Mouse (Mus musculus) spleen, adult 12 weeks (tissue): ENCODE data around the gene Bahcc1.
A peak's percentile ranks its signal among the peaks of the same experiment; 100 is the strongest.

ENCODE experiments used
- DNase-seq: peaks from one replicate; pipeline ENCODE4 v3.0.0; 2022; ENCODE audit warnings: low spot score

The Bahcc1 gene

DNA sequence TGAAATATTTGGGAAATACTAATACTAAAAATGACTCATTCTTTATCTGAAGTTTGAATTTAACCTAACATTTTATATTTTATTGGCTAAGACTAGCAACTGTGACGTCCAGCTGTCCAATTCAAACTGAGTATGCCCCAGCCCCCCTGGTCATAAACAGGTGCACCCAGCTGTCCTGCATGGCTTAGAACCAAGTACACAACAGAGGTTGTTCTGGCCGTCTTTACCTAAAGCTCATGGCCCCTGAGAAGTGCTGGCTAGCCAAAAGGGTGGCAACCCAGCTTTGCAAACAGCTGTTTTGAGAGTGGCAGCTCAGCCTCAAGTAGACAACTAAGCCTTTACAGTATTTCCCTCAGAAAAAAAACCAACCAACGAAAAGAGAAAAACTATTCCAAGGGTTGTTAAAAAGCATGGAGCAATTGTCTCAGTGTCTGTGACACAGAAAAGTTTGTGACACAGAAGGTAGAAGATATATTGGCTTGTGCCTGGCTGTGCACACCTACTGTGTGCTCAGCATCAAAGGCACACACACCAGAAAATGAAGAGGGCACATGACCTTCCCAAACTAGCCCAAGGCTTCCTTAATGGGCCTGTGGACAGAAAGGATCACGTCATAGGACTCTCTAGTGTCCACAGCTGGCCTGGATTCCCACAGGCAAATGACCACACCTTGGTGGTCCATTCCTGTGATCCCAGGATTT is 65.8 kb downstream of the Bahcc1 start:
- no peak for DNase-seq

DNA sequence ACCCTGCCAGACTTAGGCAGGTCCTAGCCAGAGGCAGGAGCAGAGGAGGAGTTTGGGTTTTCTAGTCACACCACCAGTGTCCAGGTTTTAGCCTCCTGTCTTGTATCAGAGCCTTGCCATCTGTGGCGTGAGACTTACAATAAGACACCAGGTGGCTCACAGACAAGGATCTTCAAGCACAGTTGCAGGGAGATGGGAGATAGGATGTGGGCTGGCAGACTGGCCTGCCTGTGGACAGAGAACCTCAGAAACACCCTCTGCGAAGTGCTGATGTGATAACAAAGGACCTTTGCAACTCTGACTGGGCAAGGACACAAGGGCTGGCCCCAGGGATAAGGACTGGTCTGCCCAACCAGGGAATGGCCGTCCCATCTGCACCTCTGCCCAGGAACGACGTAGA is 66.7 kb downstream of the Bahcc1 start:
- DNase-seq: no peak

DNA sequence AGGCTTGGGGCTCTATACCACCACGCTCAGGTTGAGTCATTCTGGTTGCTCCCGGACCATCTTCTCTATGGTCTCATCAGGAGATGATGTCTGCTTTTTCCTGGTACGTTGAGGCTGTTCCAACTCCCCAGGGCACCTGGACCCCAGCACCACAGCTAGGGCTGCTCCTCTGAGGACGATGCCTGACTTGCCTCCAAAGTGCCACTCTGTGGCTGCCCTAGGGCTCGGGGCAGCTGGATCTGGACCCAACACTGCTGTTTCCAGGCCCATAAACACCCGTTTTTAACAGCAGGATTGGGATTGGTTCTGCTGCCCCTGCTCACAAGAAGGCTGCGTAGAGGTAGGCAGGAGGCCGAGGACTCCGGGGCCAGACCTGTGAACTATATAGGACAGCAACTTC is 70.4 kb downstream of the Bahcc1 start:
- DNase-seq: no peak

DNA sequence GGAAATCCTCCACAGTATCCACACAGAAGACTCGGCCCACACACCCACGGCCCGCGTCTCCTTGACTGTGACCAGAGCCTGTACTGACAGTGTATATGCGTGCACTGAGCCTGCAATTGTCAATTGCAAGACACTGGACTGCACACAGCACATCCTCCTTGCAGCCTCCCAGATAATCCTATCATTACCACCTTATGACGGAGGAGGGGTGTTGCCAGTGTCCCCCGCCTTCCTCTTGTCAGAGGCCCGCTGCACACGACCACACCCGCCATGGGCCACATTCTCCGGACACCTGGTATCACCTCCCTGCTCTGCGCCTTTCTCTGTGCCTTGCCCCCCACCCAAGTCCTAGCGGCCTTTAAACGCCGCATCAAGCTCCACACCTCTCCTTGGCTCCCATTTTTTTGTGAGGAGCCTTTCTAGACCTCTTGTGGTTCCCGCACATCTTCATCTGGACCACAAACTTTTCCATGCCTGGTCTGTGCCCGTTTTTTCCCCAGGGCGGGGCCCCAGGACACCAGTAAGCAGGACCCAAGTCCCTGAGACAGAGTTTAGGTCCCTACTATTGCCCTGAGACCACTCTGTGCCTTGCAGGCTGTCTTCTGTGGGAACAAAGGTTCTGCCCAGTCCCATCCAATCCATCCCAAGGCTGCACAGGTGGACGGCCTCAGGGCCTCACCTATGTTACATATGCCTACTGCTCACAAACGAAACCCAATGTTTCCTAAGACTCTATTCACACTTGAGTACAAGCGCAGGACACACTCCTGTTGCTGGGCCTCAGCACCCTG is 71.0 kb downstream of the Bahcc1 start:
- peak; percentile 34 for DNase-seq

DNA sequence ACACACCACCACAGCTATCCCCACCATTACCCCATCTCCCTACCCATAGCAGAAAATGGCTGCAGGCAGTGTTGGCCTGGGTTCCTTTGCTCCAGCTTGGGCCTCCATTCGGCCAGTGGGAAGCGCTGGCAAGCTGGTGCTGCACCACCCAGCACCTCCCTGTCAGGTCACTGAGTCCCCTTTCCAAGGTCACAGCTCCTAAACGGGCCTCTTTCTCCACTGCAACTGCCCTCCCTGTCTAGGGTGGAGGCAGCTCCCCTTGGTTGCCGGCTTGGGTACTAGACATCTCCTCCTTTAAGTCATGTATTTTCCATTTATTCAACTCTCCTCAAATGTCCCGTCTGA is 71.6 kb downstream of the Bahcc1 start:
- DNase-seq: no peak

DNA sequence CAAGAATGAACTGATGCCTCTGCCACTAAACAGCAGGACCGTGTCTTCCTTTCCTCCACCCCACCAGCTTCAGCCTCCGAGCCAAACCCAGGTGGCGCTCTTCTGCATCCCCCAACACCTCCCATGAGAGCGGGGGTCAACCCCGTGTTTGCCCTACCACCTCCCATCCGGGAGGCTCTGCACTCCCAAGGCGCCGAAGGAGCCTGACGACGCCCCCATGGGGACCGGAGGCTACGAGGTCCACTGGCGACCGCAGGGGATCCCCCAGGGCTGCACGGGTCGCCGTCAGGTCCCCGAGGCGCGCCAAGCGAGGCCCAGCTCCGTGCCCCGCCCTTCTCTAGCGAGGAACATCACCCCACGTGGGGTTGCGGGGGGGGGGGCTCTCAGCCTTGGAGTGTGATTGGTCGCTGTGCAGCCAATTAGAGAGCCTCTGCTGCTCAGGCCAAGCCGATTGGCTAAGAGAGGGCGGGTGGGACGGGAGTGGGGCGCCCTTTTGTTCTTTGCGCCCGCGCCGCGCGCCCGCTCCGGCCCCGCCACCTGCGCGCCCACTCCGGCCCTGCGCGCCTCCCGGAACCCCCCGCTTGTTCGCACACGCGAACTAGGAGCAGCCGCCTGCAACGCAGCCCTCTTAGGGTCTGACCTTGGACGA is 72.3 kb downstream of the Bahcc1 start:
- DNase-seq: peak; percentile 81

DNA sequence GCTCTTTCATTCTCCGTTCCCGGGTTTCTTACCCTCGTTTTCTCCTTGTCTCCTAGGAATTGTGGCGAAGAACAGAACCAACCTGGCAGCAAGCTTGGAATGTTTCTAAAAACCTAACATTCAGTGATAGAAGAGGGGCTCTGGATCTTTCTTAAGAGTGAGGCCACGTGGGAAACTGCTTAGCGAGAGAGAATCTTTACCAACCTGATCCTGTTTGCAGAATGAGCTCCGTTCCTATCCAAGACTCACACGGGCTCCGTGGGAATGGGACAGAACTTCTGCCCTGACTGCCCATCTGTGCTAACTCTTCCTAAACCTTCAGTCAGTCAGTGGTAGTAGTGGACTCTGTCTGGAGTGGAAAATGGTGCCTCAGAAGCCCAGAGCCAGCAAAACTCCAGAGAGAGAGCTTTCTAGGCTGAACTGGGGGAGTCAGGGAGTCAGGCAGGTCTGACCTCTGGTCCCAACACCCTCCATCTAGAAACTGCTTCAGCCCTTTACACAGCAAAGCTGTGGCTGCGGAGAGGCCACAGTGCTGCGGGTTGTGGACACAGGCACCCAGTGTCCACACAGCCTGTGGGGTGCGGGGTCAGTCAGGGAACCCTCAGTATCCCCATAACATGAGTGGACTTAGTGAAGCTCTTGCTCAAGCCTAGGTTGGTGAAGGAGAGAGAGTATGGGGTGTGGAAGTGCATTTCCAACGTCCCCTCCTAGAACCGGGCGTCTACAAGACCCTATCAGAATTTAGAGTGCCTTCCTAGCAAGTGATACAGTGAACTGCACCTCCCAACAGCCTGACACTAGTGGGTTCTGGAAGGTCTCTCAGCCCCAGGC is 73.0 kb downstream of the Bahcc1 start:
- DNase-seq: no peak

DNA sequence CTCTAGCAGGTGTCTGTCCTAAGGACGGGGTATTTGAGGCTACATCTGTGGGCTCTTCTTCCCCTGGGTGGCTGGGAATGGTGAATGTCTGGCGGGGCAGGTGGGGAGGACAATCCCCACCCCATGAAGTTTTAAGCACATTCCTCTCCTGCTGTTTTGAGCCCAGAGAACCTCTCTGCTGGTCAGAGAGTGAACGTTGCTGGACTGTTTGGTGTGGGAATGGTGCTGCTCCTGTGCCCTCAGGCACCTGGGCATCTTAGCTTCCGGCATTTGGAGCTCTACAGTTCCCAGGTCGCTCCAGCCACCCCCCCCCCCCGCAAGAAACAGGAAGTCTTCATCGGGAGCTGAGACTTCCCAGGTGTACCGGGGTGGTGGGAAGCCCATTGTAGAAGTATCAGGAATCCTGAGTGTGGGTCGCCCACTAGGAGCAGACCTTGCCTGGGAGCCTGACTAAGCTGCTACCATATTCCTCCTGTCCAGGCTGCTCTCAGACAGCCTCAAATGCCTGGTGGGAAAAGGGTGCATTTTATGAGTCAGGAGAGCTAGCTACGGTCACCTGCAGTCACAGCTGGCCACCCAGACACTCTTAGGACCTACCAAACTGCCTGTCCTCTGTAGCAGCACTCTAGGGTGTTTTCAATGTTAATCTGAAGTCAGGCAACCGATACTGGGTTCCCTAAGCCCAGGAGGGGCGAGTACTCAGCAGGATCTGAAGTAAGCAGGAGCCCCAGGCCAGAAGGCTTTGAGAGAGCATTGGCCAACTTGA is 73.8 kb downstream of the Bahcc1 start:
- no peak for DNase-seq

DNA sequence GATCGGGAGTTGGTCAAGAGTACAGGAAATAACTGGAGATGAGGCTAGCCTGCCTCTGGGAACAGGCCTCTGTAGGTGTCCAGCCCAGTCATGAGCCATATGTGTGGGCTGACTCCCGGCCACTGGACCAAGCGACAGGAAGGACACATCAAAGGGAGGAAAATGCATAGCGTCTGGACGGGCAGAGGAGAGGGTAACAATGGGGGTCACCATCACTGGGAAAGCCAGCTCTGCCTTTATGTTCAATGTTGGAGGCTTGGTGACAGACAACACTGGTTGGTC is 74.3 kb downstream of the Bahcc1 start:
- no peak for DNase-seq

DNA sequence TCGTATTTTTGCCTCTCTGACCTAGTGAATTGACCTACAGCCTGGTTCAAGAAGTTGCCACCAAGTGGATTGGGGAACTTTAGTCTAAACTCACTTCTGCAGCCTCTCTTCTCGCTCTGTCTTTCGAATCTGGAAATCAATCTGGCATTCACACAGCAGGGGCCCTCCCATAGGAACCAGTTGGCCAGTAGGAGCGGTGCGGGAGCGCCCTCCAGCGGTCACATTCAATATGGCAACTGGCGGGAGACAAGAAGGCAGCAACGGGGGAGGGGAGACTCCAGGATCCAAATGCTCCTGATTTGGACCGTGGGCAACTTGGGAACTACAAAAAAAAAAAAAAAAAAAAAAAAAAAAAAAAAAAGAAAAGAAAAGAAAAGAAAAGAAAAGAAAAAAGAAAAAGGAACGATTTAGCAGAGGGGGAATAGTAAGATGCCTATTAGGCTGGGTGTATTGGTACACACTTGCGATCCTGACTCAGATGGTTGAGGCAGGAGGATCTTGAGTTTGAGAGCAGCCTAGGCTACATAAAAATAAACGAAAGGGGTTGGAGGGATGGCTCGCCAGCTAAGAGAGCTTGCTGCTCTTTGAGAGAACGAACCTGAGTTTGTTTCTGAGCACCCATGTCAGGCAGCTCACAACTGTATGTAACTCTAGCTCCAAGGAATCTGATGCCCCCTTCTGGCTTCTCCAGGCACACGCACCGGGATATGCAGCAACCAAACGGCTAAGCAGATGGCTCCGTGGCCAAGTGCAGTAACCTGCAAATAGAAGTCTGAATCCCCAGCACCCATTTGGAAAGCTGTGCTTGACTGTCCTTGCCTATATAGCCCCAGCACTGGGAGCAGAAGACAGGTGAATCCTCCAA is 75.1 kb downstream of the Bahcc1 start:
- DNase-seq: peak; percentile 80

DNA sequence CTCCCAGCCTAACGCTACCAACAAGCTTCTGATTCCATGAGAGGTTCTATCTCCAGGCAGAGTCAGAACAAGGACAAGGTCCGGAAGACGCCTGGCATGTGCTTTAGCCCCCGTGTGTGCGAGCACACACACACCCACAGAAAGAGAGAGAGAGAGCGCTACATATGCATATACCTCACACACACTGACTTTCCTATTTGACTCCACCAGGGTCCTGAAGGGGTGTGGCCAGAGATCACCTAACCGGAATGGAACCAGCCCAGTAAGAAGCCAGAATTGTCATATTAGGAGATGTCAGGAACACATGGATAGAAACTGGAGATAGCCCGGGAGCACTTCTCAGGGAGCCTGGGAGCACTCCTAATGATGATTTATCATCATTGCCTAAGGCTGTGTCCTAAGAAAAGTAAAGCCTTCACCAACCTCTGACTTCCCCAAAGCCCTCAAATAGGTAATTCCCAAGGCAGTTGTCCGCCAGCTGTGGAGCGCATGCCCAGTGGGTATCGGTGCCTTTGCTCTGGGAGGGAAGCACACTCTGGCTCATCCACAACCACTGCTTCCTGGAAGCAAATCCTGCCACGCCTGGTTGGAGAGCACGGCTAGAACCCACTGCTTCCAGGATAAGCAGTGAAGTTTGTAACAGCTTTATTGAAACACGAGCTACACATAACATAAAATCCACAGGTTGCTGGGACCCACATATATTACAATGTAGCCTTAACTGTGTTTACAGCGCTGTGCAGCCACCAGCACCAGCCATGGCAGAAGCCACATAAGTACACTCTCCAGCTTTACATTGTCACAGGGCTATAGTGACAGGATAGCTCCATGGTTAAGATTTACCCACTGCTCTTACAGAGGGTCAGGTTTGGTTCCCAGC is 75.9 kb downstream of the Bahcc1 start:
- DNase-seq: peak; percentile 4

DNA sequence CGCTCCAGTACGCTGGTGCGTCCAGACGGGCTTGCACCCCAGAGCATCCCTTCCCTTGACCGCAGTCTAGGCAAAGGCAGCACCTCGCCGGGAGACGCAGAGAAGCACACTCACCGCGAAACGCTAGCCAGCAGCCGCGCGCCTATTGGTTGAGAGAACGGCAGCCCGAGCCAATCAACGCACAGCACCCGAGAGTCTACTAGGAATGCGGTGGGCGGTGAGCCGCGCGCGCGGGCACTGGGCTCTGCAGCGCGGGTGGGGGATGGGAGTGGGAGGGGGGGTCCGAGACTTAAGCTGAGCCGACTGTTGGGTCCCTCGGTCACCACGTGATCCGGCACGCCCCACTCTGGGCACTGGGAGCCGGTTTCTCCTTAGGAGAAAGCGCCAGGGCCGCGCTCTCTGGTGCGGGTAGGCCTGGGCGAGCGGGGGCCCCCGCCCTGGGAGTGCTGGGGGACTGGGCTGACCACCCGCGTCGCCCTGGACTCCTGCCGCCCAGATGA is 78.1 kb downstream of the Bahcc1 start:
- peak; percentile 62 for DNase-seq

DNA sequence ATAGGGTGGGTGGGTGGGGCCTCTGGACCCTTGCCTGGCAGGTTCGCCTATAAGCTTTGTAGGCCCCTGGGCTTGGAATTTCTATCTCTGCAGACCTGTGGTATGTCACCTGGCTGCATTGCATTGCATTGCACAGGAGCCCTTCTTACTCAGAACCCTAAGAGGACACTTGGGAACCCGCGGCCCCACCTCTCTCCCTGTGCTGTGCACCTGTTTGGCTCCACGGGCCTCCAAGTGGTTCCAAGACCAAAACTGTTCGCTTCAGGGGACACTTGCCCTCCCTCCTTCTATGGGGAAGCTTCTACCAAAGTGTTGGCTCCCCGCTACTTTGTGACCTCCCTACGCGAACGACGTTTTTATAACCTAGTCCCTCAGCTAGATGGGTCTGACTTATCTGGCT is 78.8 kb downstream of the Bahcc1 start:
- no peak for DNase-seq

DNA sequence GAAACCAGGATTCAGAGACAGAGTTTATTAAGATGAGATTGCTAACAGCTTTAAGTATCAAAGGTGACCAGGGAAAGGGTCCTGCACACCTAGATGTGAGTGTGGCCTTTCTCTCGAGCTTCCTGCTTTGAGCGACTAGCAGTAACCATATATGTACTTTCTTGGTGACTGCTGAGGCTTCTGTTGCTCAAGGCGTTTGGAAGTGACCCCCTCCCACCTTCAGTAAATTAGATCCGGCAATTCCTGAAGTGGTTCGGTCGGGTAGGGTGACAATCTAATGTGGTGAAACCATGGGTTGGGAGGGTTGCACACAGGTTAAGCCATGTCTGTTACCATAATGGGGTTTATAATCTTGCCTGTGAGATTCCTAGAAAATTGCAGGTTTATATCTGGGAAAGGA is 79.3 kb downstream of the Bahcc1 start:
- DNase-seq: no peak

DNA sequence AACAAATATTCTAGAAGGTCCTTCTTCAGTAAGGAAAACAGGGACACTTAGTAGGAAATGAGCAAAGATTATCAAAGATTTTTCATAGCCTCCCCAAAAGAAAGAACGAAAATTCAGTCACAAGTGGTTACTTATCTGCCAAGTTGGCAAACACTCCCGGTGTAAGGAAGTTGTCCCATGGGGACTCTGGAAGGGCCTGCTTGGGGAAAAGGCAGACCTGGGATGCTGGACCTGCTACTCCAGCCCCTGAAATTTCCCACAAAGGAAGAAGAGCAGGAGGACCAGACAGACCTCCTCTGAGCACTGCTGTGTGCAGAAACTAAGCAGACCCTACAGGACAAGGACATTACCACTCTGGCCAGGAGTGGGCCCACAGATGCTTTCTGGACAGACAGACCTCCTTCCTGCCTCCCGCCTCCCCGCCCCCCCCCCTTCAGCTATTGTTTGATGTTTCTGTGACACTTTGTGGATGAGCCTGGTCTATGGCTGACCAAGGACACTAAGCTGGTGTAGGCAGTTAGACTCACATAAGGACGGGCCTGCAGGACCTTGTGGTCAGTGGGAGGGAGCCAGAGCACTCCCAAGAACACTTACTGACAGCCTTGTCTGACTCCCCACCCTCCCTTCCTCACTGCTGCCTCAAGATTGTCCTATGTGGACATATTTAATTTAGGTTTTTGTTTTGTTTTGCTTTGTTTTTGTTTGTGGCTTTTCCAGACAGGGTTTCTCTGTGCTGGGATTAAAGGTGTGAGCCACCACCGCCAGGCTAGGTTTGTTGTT is 81.3 kb downstream of the Bahcc1 start:
- DNase-seq: no peak

DNA sequence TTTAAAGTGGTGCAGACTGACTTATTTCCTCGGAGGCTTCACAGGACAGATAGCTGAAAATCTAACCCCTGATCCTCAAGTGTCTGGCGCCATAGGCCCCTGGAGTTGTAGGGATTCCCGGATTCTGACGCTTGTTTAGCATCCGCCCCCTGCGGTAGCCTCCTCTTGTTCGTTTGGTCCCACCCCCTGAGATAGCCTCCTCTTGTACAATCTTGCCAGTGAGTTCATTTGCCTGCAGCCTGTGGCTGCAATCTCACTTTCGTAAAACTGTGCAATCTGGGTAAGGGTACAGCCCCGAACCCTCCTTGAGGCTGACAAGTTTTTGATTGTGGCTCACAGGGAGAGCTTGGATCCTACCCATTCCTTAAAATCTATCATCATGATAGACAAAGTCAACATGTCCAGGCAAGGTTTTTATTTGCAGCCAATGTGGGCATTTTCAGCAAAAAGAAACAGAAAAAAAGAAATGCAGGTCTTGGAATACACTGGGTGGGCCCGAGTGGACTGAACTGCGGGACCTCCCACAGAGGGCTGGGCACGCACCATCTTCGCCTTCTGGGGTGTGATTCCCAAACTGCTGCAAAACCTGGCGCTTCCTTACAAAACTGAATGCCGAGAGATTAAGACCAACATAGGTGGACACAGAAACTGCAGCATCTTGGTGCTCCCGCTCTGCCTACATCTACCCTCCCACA is 82.1 kb downstream of the Bahcc1 start:
- DNase-seq: no peak

DNA sequence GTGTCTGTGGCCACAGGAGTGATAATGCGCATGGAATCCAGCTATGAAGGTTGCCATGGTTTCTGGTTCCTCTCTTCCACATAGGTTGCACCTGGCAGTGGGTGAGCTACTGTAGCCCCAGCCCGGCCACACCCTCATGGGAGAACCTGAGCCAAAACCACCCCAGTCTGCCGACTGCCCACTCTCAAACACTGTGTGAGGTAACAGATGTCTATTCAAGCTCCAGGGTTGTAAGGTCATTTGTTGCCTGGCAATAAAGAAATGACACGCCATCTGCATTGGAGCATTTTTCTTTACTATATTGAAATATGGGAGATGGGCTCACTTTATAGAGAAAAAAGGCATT is 82.6 kb downstream of the Bahcc1 start:
- no peak for DNase-seq
